Mouse (Mus musculus) E14TG2a.4 (cell line): ENCODE results near the gene Kcnk7.

ENCODE experiments used
- CTCF ChIP-seq: conservative IDR thresholded peaks from 2 replicates; pipeline ENCODE4 v1.5.1; 2014; ENCODE audit warnings: low read length
- POU5F1 ChIP-seq: IDR thresholded peaks from 2 replicates; pipeline ENCODE4 v1.6.1; 2014; ENCODE audit warnings: low read length, borderline replicate concordance

GRCm38 (mm10) chr19:5688200-5689087 lies 15.7 kb upstream of the Kcnk7 start, which contains the start of the genes Map3k11 and Pcnx3:
- TF ChIP-seq CTCF (no peak), POU5F1 (no peak)
